Mouse (Mus musculus): ENCODE measurements around the gene Arhgap27. TPM values are rescaled to one million over a fixed set of nuclear protein-coding genes. Genes with fewer than 3 reads are reported as not detected.
A peak's percentile ranks its signal among the peaks of the same experiment; 100 is the strongest.

The Arhgap27 gene
- polyA plus RNA-seq, 1 experiment, result 0.31 TPM

DNA sequence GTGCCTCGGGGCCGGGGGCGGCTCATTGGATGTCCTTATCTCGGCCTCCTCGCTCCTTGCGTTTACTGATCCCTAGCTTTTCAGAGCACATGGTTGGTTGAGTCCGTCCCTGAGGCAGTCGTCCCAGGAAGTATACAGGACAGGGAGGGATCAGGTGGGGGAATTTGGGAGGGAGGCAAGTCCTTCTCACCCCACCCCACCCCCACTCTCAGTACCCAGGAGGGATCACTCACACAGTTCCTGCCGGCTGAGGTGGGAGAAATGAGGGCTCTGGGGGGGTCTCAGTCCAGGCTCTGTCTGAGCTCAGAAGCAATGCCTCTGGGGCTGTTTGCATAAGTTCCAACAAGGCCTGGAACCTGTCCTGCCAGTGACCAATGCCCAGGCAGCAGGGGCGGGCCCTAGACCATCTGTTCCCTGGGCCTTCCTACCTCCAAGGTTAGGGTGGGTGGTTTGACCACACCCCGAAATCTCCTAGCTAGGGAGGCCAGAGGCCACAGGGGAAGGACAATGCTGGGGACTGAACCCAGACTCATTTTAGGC, 7.4 kb downstream of the Arhgap27 start:
- H3K79me2 ChIP-seq (ENCODE audit: control insufficient read depth, insufficient read depth), result no peaks in the 10 kb centered on the region
- TF ChIP-seq POLR2A (IDR thresholded peaks at IDR 0.05; ENCODE audit: insufficient read length, low read depth), result no peak
- TF ChIP-seq POLR2AphosphoS2 (IDR thresholded peaks at IDR 0.05; ENCODE audit: insufficient read length, low read depth), result no peak
- no peak for TF ChIP-seq TCF3 (IDR thresholded peaks at IDR 0.05; ENCODE audit: insufficient read length, low read depth)
- TF ChIP-seq MAX (IDR thresholded peaks at IDR 0.05; ENCODE audit: low read depth), result no peak
- no peak for TF ChIP-seq SRF (IDR thresholded peaks at IDR 0.05; ENCODE audit: control insufficient read depth, insufficient read length, low read depth)
- TF ChIP-seq MYOG (IDR thresholded peaks at IDR 0.05; ENCODE audit: control insufficient read depth in 1 of 3, insufficient read depth in 1 of 3, insufficient read length in 2 of 3, low read depth in 2 of 3), result no peak
- no peak for TF ChIP-seq REST (IDR thresholded peaks at IDR 0.05; ENCODE audit: insufficient read depth, insufficient read length)
- TF ChIP-seq TCF12 (IDR thresholded peaks at IDR 0.05; ENCODE audit: insufficient read depth, poor library complexity, severe bottlenecking), result no peak
- TF ChIP-seq MYOD1 (IDR thresholded peaks at IDR 0.05; ENCODE audit: control insufficient read depth in 1 of 3, insufficient read length in 2 of 3, low read depth in 2 of 3), result no peak
- TF ChIP-seq USF1 (IDR thresholded peaks at IDR 0.05; ENCODE audit: low read depth), result no peak
- TF ChIP-seq E2F4 (IDR thresholded peaks at IDR 0.05; ENCODE audit: insufficient read depth), result no peak
- no peak for TF ChIP-seq CEBPB (IDR thresholded peaks at IDR 0.05; ENCODE audit: insufficient read depth, poor library complexity, severe bottlenecking)
- no peaks in the 10 kb centered on the region for H3K36me3 ChIP-seq (ENCODE audit: control insufficient read depth, insufficient read depth)
- H3K4me2 ChIP-seq (ENCODE audit: low read depth), result no peak overlapping the region
- no peak overlapping the region for H3ac ChIP-seq (ENCODE audit: control insufficient read depth, insufficient read length)
- peaks cover 5% of the 10 kb centered on the region for H3K27me3 ChIP-seq (ENCODE audit: control insufficient read depth, insufficient read depth, insufficient read length)
- no peak overlapping the region for H3K4me3 ChIP-seq

GRCm38 (mm10) chr11:103355251-103355650, 8.2 kb downstream of the Arhgap27 start:
- no peaks in the 10 kb centered on the region for H3K27me3 ChIP-seq (ENCODE audit: control insufficient read depth, insufficient read depth, insufficient read length)
- H3K4me2 ChIP-seq (ENCODE audit: low read depth), result no peak overlapping the region
- H3K79me2 ChIP-seq (ENCODE audit: control insufficient read depth, insufficient read depth), result no peaks in the 10 kb centered on the region
- no peak overlapping the region for H3ac ChIP-seq (ENCODE audit: control insufficient read depth, insufficient read length)
- H3K4me3 ChIP-seq, result no peak overlapping the region
- TF ChIP-seq POLR2AphosphoS2 (IDR thresholded peaks at IDR 0.05; ENCODE audit: insufficient read length, low read depth) (no peak), POLR2A (IDR thresholded peaks at IDR 0.05; ENCODE audit: insufficient read length, low read depth) (no peak), TCF3 (IDR thresholded peaks at IDR 0.05; ENCODE audit: insufficient read length, low read depth) (no peak), CEBPB (IDR thresholded peaks at IDR 0.05; ENCODE audit: insufficient read depth, poor library complexity, severe bottlenecking) (no peak), USF1 (IDR thresholded peaks at IDR 0.05; ENCODE audit: low read depth) (no peak), E2F4 (IDR thresholded peaks at IDR 0.05; ENCODE audit: insufficient read depth) (no peak), SRF (IDR thresholded peaks at IDR 0.05; ENCODE audit: control insufficient read depth, insufficient read length, low read depth) (no peak), MYOG (IDR thresholded peaks at IDR 0.05; ENCODE audit: control insufficient read depth in 1 of 3, insufficient read depth in 1 of 3, insufficient read length in 2 of 3, low read depth in 2 of 3) (no peak), REST (IDR thresholded peaks at IDR 0.05; ENCODE audit: insufficient read depth, insufficient read length) (no peak), MYOD1 (IDR thresholded peaks at IDR 0.05; ENCODE audit: control insufficient read depth in 1 of 3, insufficient read length in 2 of 3, low read depth in 2 of 3) (no peak), MAX (IDR thresholded peaks at IDR 0.05; ENCODE audit: low read depth) (no peak), TCF12 (IDR thresholded peaks at IDR 0.05; ENCODE audit: insufficient read depth, poor library complexity, severe bottlenecking) (no peak)
- no peaks in the 10 kb centered on the region for H3K36me3 ChIP-seq (ENCODE audit: control insufficient read depth, insufficient read depth)

DNA sequence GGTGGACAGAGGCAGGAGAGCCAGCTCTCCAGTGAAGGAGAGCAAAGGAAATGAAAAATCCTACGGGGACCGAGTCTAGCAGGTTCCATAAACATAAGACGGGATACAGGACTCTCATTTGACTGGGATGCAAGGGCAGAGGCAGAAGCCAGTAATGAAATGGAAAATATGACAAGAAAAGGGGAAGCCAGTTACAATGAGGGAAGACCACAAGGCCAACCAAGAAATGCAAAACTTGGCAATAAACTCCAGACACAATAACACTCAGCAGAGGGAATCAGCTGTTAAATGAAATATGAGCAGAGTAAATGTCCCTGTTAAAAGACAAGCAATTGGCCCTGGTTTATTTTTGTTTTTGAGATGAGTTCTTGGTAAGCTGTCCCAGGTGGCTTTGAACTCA, 9.5 kb downstream of the Arhgap27 start:
- TF ChIP-seq POLR2A (IDR thresholded peaks at IDR 0.05; ENCODE audit: insufficient read length, low read depth) (no peak), TCF12 (IDR thresholded peaks at IDR 0.05; ENCODE audit: insufficient read depth, poor library complexity, severe bottlenecking) (no peak), REST (IDR thresholded peaks at IDR 0.05; ENCODE audit: insufficient read depth, insufficient read length) (no peak), MYOD1 (IDR thresholded peaks at IDR 0.05; ENCODE audit: control insufficient read depth in 1 of 3, insufficient read length in 2 of 3, low read depth in 2 of 3) (no peak), TCF3 (IDR thresholded peaks at IDR 0.05; ENCODE audit: insufficient read length, low read depth) (no peak), CEBPB (IDR thresholded peaks at IDR 0.05; ENCODE audit: insufficient read depth, poor library complexity, severe bottlenecking) (no peak), USF1 (IDR thresholded peaks at IDR 0.05; ENCODE audit: low read depth) (no peak)
- H3K36me3 ChIP-seq (ENCODE audit: control insufficient read depth, insufficient read depth), result no peaks in the 10 kb centered on the region
- no peaks in the 10 kb centered on the region for H3K79me2 ChIP-seq (ENCODE audit: control insufficient read depth, insufficient read depth)
- H3K4me3 ChIP-seq, result no peak overlapping the region
- H3K27me3 ChIP-seq (ENCODE audit: control insufficient read depth, insufficient read depth, insufficient read length), result no peaks in the 10 kb centered on the region
- H3ac ChIP-seq (ENCODE audit: control insufficient read depth, insufficient read length), result no peak overlapping the region
- no peak overlapping the region for H3K4me2 ChIP-seq (ENCODE audit: low read depth)

- H3K79me2 ChIP-seq (ENCODE audit: control insufficient read depth, insufficient read depth), result no peaks in the 10 kb centered on the region
- H3ac ChIP-seq (ENCODE audit: control insufficient read depth, insufficient read length), result no peak overlapping the region
- TF ChIP-seq TCF12 (IDR thresholded peaks at IDR 0.05; ENCODE audit: insufficient read depth, poor library complexity, severe bottlenecking) (no peak), E2F4 (IDR thresholded peaks at IDR 0.05; ENCODE audit: insufficient read depth) (no peak), SRF (IDR thresholded peaks at IDR 0.05; ENCODE audit: control insufficient read depth, insufficient read length, low read depth) (no peak)
- H3K4me2 ChIP-seq (ENCODE audit: low read depth), result no peak overlapping the region
- H3K4me3 ChIP-seq, result no peak overlapping the region
- no peaks in the 10 kb centered on the region for H3K27me3 ChIP-seq (ENCODE audit: control insufficient read depth, insufficient read depth, insufficient read length)
- H3K36me3 ChIP-seq (ENCODE audit: control insufficient read depth, insufficient read depth), result no peaks in the 10 kb centered on the region
These were observed 11.2 kb downstream of the Arhgap27 start for GRCm38 (mm10) chr11:103352239-103352814.

- H3K4me3 ChIP-seq, result no peak overlapping the region
- no peaks in the 10 kb centered on the region for H3K79me2 ChIP-seq (ENCODE audit: control insufficient read depth, insufficient read depth)
- no peak overlapping the region for H3K4me2 ChIP-seq (ENCODE audit: low read depth)
- no peaks in the 10 kb centered on the region for H3K27me3 ChIP-seq (ENCODE audit: control insufficient read depth, insufficient read depth, insufficient read length)
- no peaks in the 10 kb centered on the region for H3K36me3 ChIP-seq (ENCODE audit: control insufficient read depth, insufficient read depth)
- no peak overlapping the region for H3ac ChIP-seq (ENCODE audit: control insufficient read depth, insufficient read length)
- TF ChIP-seq MYOD1 (IDR thresholded peaks at IDR 0.05; ENCODE audit: control insufficient read depth in 1 of 3, insufficient read length in 2 of 3, low read depth in 2 of 3), result peak in 2 of 3 experiments; percentile 39 to 61
- TF ChIP-seq MAX (IDR thresholded peaks at IDR 0.05; ENCODE audit: low read depth), result no peak
- TF ChIP-seq POLR2AphosphoS2 (IDR thresholded peaks at IDR 0.05; ENCODE audit: insufficient read length, low read depth), result no peak
- no peak for TF ChIP-seq POLR2A (IDR thresholded peaks at IDR 0.05; ENCODE audit: insufficient read length, low read depth)
- TF ChIP-seq MYOG (IDR thresholded peaks at IDR 0.05; ENCODE audit: control insufficient read depth in 1 of 3, insufficient read depth in 1 of 3, insufficient read length in 2 of 3, low read depth in 2 of 3), result peak in 2 of 3 experiments; percentile 35 to 38
These were observed 12.7 kb downstream of the Arhgap27 start for GRCm38 (mm10) chr11:103350711-103351315.

Data from myocyte (in vitro differentiated cells).